Mouse (Mus musculus) MEL (cell line): ENCODE measurements around the gene Nanp.

Experiments
- CHD1 ChIP-seq: IDR thresholded peaks from 2 replicates; pipeline ENCODE4 v1.6.1; 2012; ENCODE audit warnings: low read depth, mild to moderate bottlenecking, inconsistent platforms, low read length, improper control_type of control experiment
- CTCF ChIP-seq, 3 experiments: IDR thresholded peaks in 2 of 3; conservative IDR thresholded peaks in 1 of 3; 2 replicates each; pipeline ENCODE4 v1.5.1; 2011 to 2012; ENCODE audit warnings: low read length in 3 of 3, low read depth in 2 of 3, mild to moderate bottlenecking in 2 of 3, improper control_type of control experiment in 1 of 3, inconsistent platforms in 1 of 3, mixed read lengths in 1 of 3, moderate library complexity in 1 of 3; ENCODE audit not compliant: control insufficient read depth in 1 of 3, insufficient read depth in 1 of 3, poor library complexity in 1 of 3, severe bottlenecking in 1 of 3
- ELF1 ChIP-seq: IDR thresholded peaks from 2 replicates; pipeline ENCODE4 v1.6.1; 2014; ENCODE audit warnings: low read depth, mild to moderate bottlenecking, inconsistent platforms, low read length, improper control_type of control experiment, moderate library complexity
- EP300 ChIP-seq, 2 experiments: IDR thresholded peaks; 2 replicates each; pipeline ENCODE4 v1.6.1; 2011; ENCODE audit warnings: improper control_type of control experiment in 2 of 2, low read length in 2 of 2, low read depth in 1 of 2, mild to moderate bottlenecking in 1 of 2
- HCFC1 ChIP-seq: IDR thresholded peaks from 2 replicates; pipeline ENCODE4 v1.6.1; 2012; ENCODE audit warnings: low read depth, mild to moderate bottlenecking, inconsistent platforms, low read length, improper control_type of control experiment, moderate library complexity
- MEF2A ChIP-seq: IDR thresholded peaks from 2 replicates; pipeline ENCODE4 v1.6.1; 2014; ENCODE audit warnings: low read depth, mild to moderate bottlenecking, inconsistent platforms, low read length, improper control_type of control experiment; ENCODE audit not compliant: poor library complexity, insufficient replicate concordance, severe bottlenecking; ENCODE audit errors: extremely low read depth
- NELFE ChIP-seq: IDR thresholded peaks from 2 replicates; pipeline ENCODE4 v1.6.1; 2011; ENCODE audit warnings: low read depth, low read length, improper control_type of control experiment
- NRF1 ChIP-seq: IDR thresholded peaks from 2 replicates; pipeline ENCODE4 v1.6.1; 2014; ENCODE audit warnings: low read depth, mild to moderate bottlenecking, inconsistent platforms, low read length, improper control_type of control experiment, moderate library complexity; ENCODE audit not compliant: poor library complexity, insufficient read depth, severe bottlenecking
- POLR2A ChIP-seq, 2 experiments: IDR thresholded peaks; 2 replicates each; pipeline ENCODE4 v1.6.1; 2011 to 2012; ENCODE audit warnings: low read length in 2 of 2, mild to moderate bottlenecking in 2 of 2, control low read depth in 1 of 2, improper control_type of control experiment in 1 of 2, low read depth in 1 of 2, moderate library complexity in 1 of 2; ENCODE audit not compliant: control insufficient read depth in 1 of 2, insufficient read depth in 1 of 2, poor library complexity in 1 of 2
- POLR2AphosphoS2 ChIP-seq: IDR thresholded peaks from 2 replicates; pipeline ENCODE4 v1.6.1; 2011; ENCODE audit warnings: low read length, improper control_type of control experiment
- TAL1 ChIP-seq: IDR thresholded peaks from 2 replicates; pipeline ENCODE4 v1.6.1; 2012; ENCODE audit warnings: mild to moderate bottlenecking, inconsistent platforms, low read length, moderate library complexity, mixed read lengths
- TBP ChIP-seq: IDR thresholded peaks from 2 replicates; pipeline ENCODE4 v1.8.0; 2011; ENCODE audit warnings: low read depth, low read length, improper control_type of control experiment
- UBTF ChIP-seq: IDR thresholded peaks from 2 replicates; pipeline ENCODE4 v1.6.1; 2012; ENCODE audit warnings: low read depth, mild to moderate bottlenecking, inconsistent platforms, low read length, improper control_type of control experiment, moderate library complexity, borderline replicate concordance; ENCODE audit not compliant: insufficient read depth
- USF1 ChIP-seq: IDR thresholded peaks from 2 replicates; pipeline ENCODE4 v1.6.1; 2014; ENCODE audit warnings: low read depth, mild to moderate bottlenecking, inconsistent platforms, low read length, improper control_type of control experiment, moderate library complexity

DNA sequence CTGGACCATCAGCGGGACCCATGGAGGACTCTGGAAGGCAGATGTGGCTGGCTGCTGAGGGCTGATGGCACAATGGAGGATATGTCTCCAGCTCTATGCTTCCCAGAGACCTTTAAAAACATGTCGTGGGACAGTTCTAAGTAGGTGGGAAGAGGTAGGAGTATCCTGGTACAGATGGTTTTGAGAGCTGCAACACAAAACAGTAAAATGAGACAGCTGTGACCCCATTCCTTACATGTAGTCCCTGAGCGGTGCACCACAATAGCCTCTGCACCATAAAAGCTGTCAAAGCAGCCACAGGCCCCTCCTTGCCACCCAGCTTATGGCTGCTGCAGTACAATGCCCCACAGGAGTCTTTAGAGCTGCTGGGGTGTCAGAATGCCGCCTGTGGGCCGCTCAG, 41.6 kb downstream of the Nanp start:
- TF ChIP-seq EP300 (IDR thresholded peaks at IDR 0.05; ENCODE audit: low read depth in 1 of 2, low read length in 2 of 2) = no peak
- no peak for TF ChIP-seq CTCF (IDR thresholded peaks at IDR 0.05 in 2 of 3, conservative IDR thresholded peaks at IDR 0.05 in 1 of 3; ENCODE audit: control insufficient read depth in 1 of 3, insufficient read depth in 1 of 3, low read depth in 2 of 3, low read length in 3 of 3, poor library complexity in 1 of 3, severe bottlenecking in 1 of 3)
- no peak for TF ChIP-seq POLR2AphosphoS2
- no peak for TF ChIP-seq POLR2A (IDR thresholded peaks at IDR 0.05; ENCODE audit: control insufficient read depth in 1 of 2, insufficient read depth in 1 of 2, low read depth in 1 of 2, low read length in 2 of 2, poor library complexity in 1 of 2)
- no peak for TF ChIP-seq UBTF
- TF ChIP-seq NRF1 = no peak
- no peak for TF ChIP-seq TAL1
- TF ChIP-seq USF1 = no peak
- TF ChIP-seq NELFE = no peak
- no peak for TF ChIP-seq MEF2A
- TF ChIP-seq HCFC1 = no peak
- no peak for TF ChIP-seq TBP
- no peak for TF ChIP-seq ELF1
- no peak for TF ChIP-seq CHD1
